20 mouse cellular contexts compared by ENCODE assay signal in genomic region chr2:102622176-102622575, GRCm38 (mm10). TPM values are rescaled to one million over a fixed set of nuclear protein-coding genes. Genes with fewer than 3 reads are reported as not detected.
DNase-seq lines count a peak whose midpoint lies in the region; TF ChIP-seq lines count a peak whose summit lies in the region.
"Had no signal": no experiment of that assay in that cellular context is flagged by ENCODE, and none has a peak within 500 bp of the region (broad histone marks: within the 10 kb centered on the region; RNA-seq: fewer than 3 reads in every experiment).

No protein-coding gene starts in this region.

- peak overlapping the region; percentile 78 for H3K27ac ChIP-seq in layer of hippocampus, adult 2 months
- H3K27ac ChIP-seq: embryonic facial prominence, embryonic 10.5 days; embryonic facial prominence, embryonic 12.5 days; forebrain, embryonic 13.5 days; forebrain, embryonic 15.5 days had no signal

- peak; percentile 33 to 52 for DNase-seq in cerebellum, postnatal 10 days
- no peak for DNase-seq in cerebellum, adult 18-20 months
- DNase-seq in layer of hippocampus, adult 2 months (ENCODE audit: low spot score in 2 of 2) = no peak
- DNase-seq in layer of hippocampus, adult 11-12 months (ENCODE audit: low spot score) = no peak
- DNase-seq in brain, adult 2 months (ENCODE audit: low read depth, low spot score) = peak; percentile 39
- DNase-seq in gastrocnemius, adult 18-20 months (ENCODE audit: low spot score) = no peak
- DNase-seq: adrenal gland, adult 8-10 months; adrenal gland, postnatal 14 days; adrenal gland, postnatal 36 days; B cell, adult 2 months; cerebellum, adult 11 months; cerebellum, adult 2 months; cerebellum, adult 9-10 months; cerebellum, postnatal 36 days; forebrain, postnatal 0 days had no signal

- no peak for TF ChIP-seq CTCF in layer of hippocampus, adult 2 months (conservative IDR thresholded peaks at IDR 0.05)

- no peak overlapping the region for H3K4me3 ChIP-seq in layer of hippocampus, adult 2 months
- H3K4me3 ChIP-seq: embryonic facial prominence, embryonic 10.5 days; embryonic facial prominence, embryonic 12.5 days; forebrain, embryonic 13.5 days; forebrain, embryonic 15.5 days had no signal

RNA-seq across cellular contexts. Expression of gene Slc1a2, which starts 36.3 kb away (rescaled TPM):
- total RNA-seq in layer of hippocampus, adult 2 months (2021) = 1,000 to 10,000 TPM; 1,761 to 1,800 TPM
- total RNA-seq in gastrocnemius, adult 18-20 months (2021) = under 1 TPM in 1 of 2 experiments, not detected in 1; 0.55 TPM
- total RNA-seq: common myeloid progenitor, adult 5-6 weeks had no signal

Comparison
In these comparisons a context has a peak if more than half of its experiments do, and no peak if none do; other contexts are left out.
1. DNase-seq: peak in cerebellum, postnatal 10 days (2 of 2) and brain, adult 2 months (single experiment); none in cerebellum, adult 18-20 months (0 of 2), layer of hippocampus, adult 2 months (0 of 2), layer of hippocampus, adult 11-12 months (single experiment) and gastrocnemius, adult 18-20 months (single experiment).
2. RNA of gene Slc1a2, which starts 36.3 kb away (total RNA-seq): 1,761 to 1,800 TPM in layer of hippocampus, adult 2 months; 0.55 TPM in gastrocnemius, adult 18-20 months; every median in the first group is over 1,000 times any median in the second.